Mouse (Mus musculus): ENCODE results near the gene Gca.
A peak's percentile ranks its signal among the peaks of the same experiment; 100 is the strongest.

Gene Gca

GRCm38 (mm10) chr2:62664135-62664670 is at the start of gene Gca:
Gene Gca, plus strand, starts transcription at chr2:62664285.
- peak; percentile 54 for DNase-seq

GRCm38 (mm10) chr2:62618934-62619341 is 45.1 kb upstream of the Gca start:
- DNase-seq: no peak

- no peak for DNase-seq
Observed at GRCm38 (mm10) chr2:62619679-62620078, 44.4 kb upstream of the Gca start.

- no peak for DNase-seq
Observed at GRCm38 (mm10) chr2:62623024-62623441, 41.1 kb upstream of the Gca start.

GRCm38 (mm10) chr2:62627728-62628127 is 36.4 kb upstream of the Gca start:
- DNase-seq: no peak

- DNase-seq: no peak
Observed at GRCm38 (mm10) chr2:62628356-62628755, 35.7 kb upstream of the Gca start.

GRCm38 (mm10) chr2:62630446-62630845 is 33.6 kb upstream of the Gca start:
- DNase-seq: no peak

- DNase-seq: no peak
Observed at GRCm38 (mm10) chr2:62639869-62640268, 24.2 kb upstream of the Gca start.

GRCm38 (mm10) chr2:62643405-62644305 is 20.4 kb upstream of the Gca start:
- no peak for DNase-seq

- no peak for DNase-seq
Observed at GRCm38 (mm10) chr2:62644891-62645290, 19.2 kb upstream of the Gca start.

- no peak for DNase-seq
Observed at GRCm38 (mm10) chr2:62645475-62645874, 18.6 kb upstream of the Gca start.

GRCm38 (mm10) chr2:62646014-62646645 is 18.0 kb upstream of the Gca start, which contains the start of gene Ifih1:
Gene Ifih1, minus strand, starts transcription at chr2:62646255.
- no peak for DNase-seq

GRCm38 (mm10) chr2:62646671-62647289 is 17.3 kb upstream of the Gca start:
- DNase-seq: no peak

- DNase-seq: no peak
Observed at GRCm38 (mm10) chr2:62651890-62652289, 12.2 kb upstream of the Gca start.

- DNase-seq: no peak
Observed at GRCm38 (mm10) chr2:62652466-62652865, 11.6 kb upstream of the Gca start.

- no peak for DNase-seq
Observed at GRCm38 (mm10) chr2:62654519-62655338, 9.4 kb upstream of the Gca start.

- no peak for DNase-seq
Observed at GRCm38 (mm10) chr2:62656072-62656471, 8.0 kb upstream of the Gca start.

- DNase-seq: no peak
Observed at GRCm38 (mm10) chr2:62660565-62660964, 3.5 kb upstream of the Gca start.

- DNase-seq: peak; percentile 13
Observed at GRCm38 (mm10) chr2:62662560-62662959, 1.5 kb upstream of the Gca start.

- no peak for DNase-seq
Observed at GRCm38 (mm10) chr2:62664839-62665238, 754 bp downstream of the Gca start.

- no peak for DNase-seq
Observed at GRCm38 (mm10) chr2:62665536-62665935, 1.5 kb downstream of the Gca start.

- no peak for DNase-seq
Observed at GRCm38 (mm10) chr2:62669848-62670247, 5.8 kb downstream of the Gca start.
